Mouse (Mus musculus) G1E (cell line): ENCODE data around the gene Paxbp1. TPM values are rescaled to one million over a fixed set of nuclear protein-coding genes. Genes with fewer than 3 reads are reported as not detected.

Experiments
- ATAC-seq: 2 replicates; pipeline ENCODE4 v1.8.0; 2016; ENCODE audit warnings: mild to moderate bottlenecking; ENCODE audit not compliant: insufficient number of reproducible peaks, poor library complexity, low FRiP score, severe bottlenecking; ENCODE audit errors: extremely low read depth
- DNase-seq: peaks from one replicate; pipeline ENCODE4 v3.0.0; 2012; ENCODE audit warnings: low spot score
- H3K27me3 ChIP-seq: 2 replicates; pipeline ENCODE4 v1.6.1; 2012; ENCODE audit warnings: mild to moderate bottlenecking, low read length, inconsistent platforms; ENCODE audit not compliant: insufficient read depth
- H3K36me3 ChIP-seq: replicated peaks from 2 replicates; pipeline ENCODE3; 2012; ENCODE audit warnings: mild to moderate bottlenecking, inconsistent platforms
- H3K4me1 ChIP-seq: 2 replicates; pipeline ENCODE4 v1.6.1; 2012; ENCODE audit warnings: low read depth, low read length, inconsistent platforms, mixed read lengths; ENCODE audit not compliant: insufficient read depth
- H3K4me3 ChIP-seq: 2 replicates; pipeline ENCODE4 v1.5.1; 2012; ENCODE audit warnings: low read depth, mild to moderate bottlenecking, inconsistent platforms, low read length, moderate library complexity, mixed read lengths
- H3K9me3 ChIP-seq: replicated peaks from 2 replicates; pipeline ENCODE4 v1.6.1; 2012; ENCODE audit warnings: inconsistent platforms
- CTCF ChIP-seq: IDR thresholded peaks from 2 replicates; pipeline ENCODE4 v1.5.1; 2012; ENCODE audit warnings: low read depth, low read length, inconsistent platforms, mixed read lengths
- GATA1 ChIP-seq: IDR thresholded peaks from 2 replicates; pipeline ENCODE4 v1.6.1; 2012; ENCODE audit warnings: borderline replicate concordance, low read length, inconsistent platforms, mixed read lengths
- GATA2 ChIP-seq: IDR thresholded peaks from 2 replicates; pipeline ENCODE4 v1.6.1; 2012; ENCODE audit warnings: low read depth, low read length, inconsistent platforms, borderline replicate concordance
- POLR2AphosphoS5 ChIP-seq: IDR thresholded peaks from 2 replicates; pipeline ENCODE4 v1.6.1; 2012; ENCODE audit warnings: low read depth, low read length, inconsistent platforms; ENCODE audit not compliant: insufficient replicate concordance
- TAL1 ChIP-seq: conservative IDR thresholded peaks from 2 replicates; pipeline ENCODE4 v1.6.1; 2012; ENCODE audit warnings: low read depth, low read length, inconsistent platforms, mixed read lengths
- polyA plus RNA-seq: library from polyadenylated mRNA; stranded (reverse); fragments of >175 nt; gene quantifications from 2 replicates; pipeline ENCODE4 v1.2.3, GENCODE M21; 2012
- total RNA-seq, 2 experiments: library from RNA; stranded (forward) in 1 of 2; stranded (reverse) in 1 of 2; fragments of 200-1000 nt in 1 of 2; fragments of >200 nt in 1 of 2; fragmentation: Nextera tagmentation in 1 of 2; gene quantifications; 2 replicates each; pipeline ENCODE4 v1.2.3; 2014 to 2017

Gene Paxbp1
- total RNA-seq (2014; fragmentation: Nextera tagmentation) = 222 and 254 TPM in 2 replicates
- total RNA-seq (2017) = 99.4 and 116 TPM in 2 replicates
- 45.6 and 45.9 TPM in 2 replicates for polyA plus RNA-seq

- DNase-seq (peak; percentile 91), ATAC-seq (peak; percentile 95)
- H3K36me3 ChIP-seq = peaks cover 31% of the 10 kb centered on the region
- peak within 1 kb of the TSS; percentile 96 for H3K4me3 ChIP-seq
- H3K27me3 ChIP-seq = no peaks in the 10 kb centered on the region
- peaks cover 47% of the 10 kb centered on the region for H3K4me1 ChIP-seq
- no peaks in the 10 kb centered on the region for H3K9me3 ChIP-seq
- 0 out of 2 replicates have a peak, but pooled peaks have one; percentile 42 for TF ChIP-seq POLR2AphosphoS5
- no peak for TF ChIP-seq CTCF
Observed at GRCm38 (mm10) chr16:91044270-91045182, at the start of gene Paxbp1. Gene Paxbp1 (minus strand): TSS chr16:91044543.

- Histone ChIP-seq H3K4me1 (peaks cover 37% of the 10 kb centered on the region), H3K4me3 (no peak overlapping the region; the same call in 1 of the 2 replicates)
Observed at GRCm38 (mm10) chr16:91086642-91087306, 42.4 kb upstream of the Paxbp1 start.

GRCm38 (mm10) chr16:91085239-91085825, 41.0 kb upstream of the Paxbp1 start:
- ATAC-seq = no peak
- peaks cover 42% of the 10 kb centered on the region for H3K4me1 ChIP-seq
- no peak for DNase-seq
- H3K27me3 ChIP-seq = no peaks in the 10 kb centered on the region
- H3K36me3 ChIP-seq = no peaks in the 10 kb centered on the region
- H3K4me3 ChIP-seq = no peak overlapping the region
- TF ChIP-seq GATA1 (no peak), GATA2 (no peak), CTCF (no peak), POLR2AphosphoS5 (no peak), TAL1 (no peak)
- H3K9me3 ChIP-seq = peaks cover 17% of the 10 kb centered on the region

More at GRCm38 (mm10) chr16:91086642-91087306, 42.4 kb upstream of the Paxbp1 start:
- peaks cover 17% of the 10 kb centered on the region for H3K9me3 ChIP-seq
- H3K36me3 ChIP-seq = no peaks in the 10 kb centered on the region
- H3K27me3 ChIP-seq = no peaks in the 10 kb centered on the region
- DNase-seq (peak; percentile 70), ATAC-seq (peak; percentile 99)
- TF ChIP-seq POLR2AphosphoS5 (no peak), GATA2 (no peak), GATA1 (no peak), TAL1 (peak; percentile 80), CTCF (no peak)

- DNase-seq (no peak), ATAC-seq (no peak)
- no peaks in the 10 kb centered on the region for H3K27me3 ChIP-seq
- no peak overlapping the region for H3K4me3 ChIP-seq
- TF ChIP-seq GATA1 (no peak), CTCF (no peak), GATA2 (no peak), POLR2AphosphoS5 (no peak), TAL1 (no peak)
- H3K36me3 ChIP-seq = no peaks in the 10 kb centered on the region
- peaks cover 17% of the 10 kb centered on the region for H3K9me3 ChIP-seq
- H3K4me1 ChIP-seq = peaks cover 42% of the 10 kb centered on the region
Observed at GRCm38 (mm10) chr16:91084307-91085238, 40.2 kb upstream of the Paxbp1 start.

- DNase-seq (no peak), ATAC-seq (no peak)
- no peaks in the 10 kb centered on the region for H3K36me3 ChIP-seq
- no peaks in the 10 kb centered on the region for H3K27me3 ChIP-seq
- H3K9me3 ChIP-seq = peaks cover 13% of the 10 kb centered on the region
- no peak for TF ChIP-seq CTCF
- TF ChIP-seq TAL1 = no peak
- no peak for TF ChIP-seq GATA1
- TF ChIP-seq GATA2 = no peak
- no peak for TF ChIP-seq POLR2AphosphoS5
- peaks cover 36% of the 10 kb centered on the region for H3K4me1 ChIP-seq
- H3K4me3 ChIP-seq = no peak overlapping the region
Observed at GRCm38 (mm10) chr16:91083002-91083646, 38.8 kb upstream of the Paxbp1 start.
